Comparison of ENCODE assay signal across 13 mouse cellular contexts in the genomic region with DNA sequence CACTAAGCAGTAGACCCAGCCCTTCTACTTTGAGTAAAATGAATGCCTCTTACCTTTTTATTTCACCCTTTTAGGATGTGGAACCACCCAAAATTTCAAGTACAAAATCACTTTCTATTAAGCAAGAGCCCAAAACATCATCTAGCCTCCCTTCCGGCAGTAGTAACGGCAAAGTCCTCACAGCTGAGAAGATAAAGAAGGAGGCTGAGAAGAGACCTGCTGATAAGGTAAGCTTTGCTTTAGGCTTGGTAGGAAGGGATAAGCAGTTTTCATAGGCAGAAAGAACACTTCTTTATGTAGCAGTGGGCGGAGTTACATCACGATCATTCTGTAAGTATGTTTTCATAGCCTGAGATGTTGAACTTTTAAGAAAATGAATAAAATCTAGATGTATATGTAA.
"Had no signal": no experiment of that assay in that cellular context is flagged by ENCODE, and none has a peak within 500 bp of the region (broad histone marks: within the 10 kb centered on the region; RNA-seq: fewer than 3 reads in every experiment).

No protein-coding gene starts in this region.

- H3K9ac ChIP-seq: kidney, embryonic 15.5 days; limb, embryonic 13.5 days; midbrain, embryonic 13.5 days; neural tube, embryonic 12.5 days had no signal

- H3K4me3 ChIP-seq: kidney, embryonic 15.5 days; limb, embryonic 13.5 days; megakaryocyte, embryonic 14.5 days; midbrain, embryonic 13.5 days; neural tube, embryonic 12.5 days had no signal

- H3K27ac ChIP-seq: kidney, embryonic 15.5 days; limb, embryonic 13.5 days; midbrain, embryonic 13.5 days; neural tube, embryonic 12.5 days had no signal

- H3K27me3 ChIP-seq: kidney, embryonic 15.5 days; limb, embryonic 13.5 days; megakaryocyte, embryonic 14.5 days; midbrain, embryonic 13.5 days; neural tube, embryonic 12.5 days had no signal

- DNase-seq: kidney, adult 2 months; kidney, postnatal 14 days; left cerebral cortex, postnatal 4 days; lung, adult 2 months; lung, postnatal 4 days; right cerebral cortex, postnatal 25 days; thymus, postnatal 36 days had no signal

- H3K9me3 ChIP-seq: kidney, embryonic 15.5 days; limb, embryonic 13.5 days; megakaryocyte, embryonic 14.5 days; midbrain, embryonic 13.5 days; neural tube, embryonic 12.5 days had no signal

- H3K4me2 ChIP-seq: kidney, embryonic 15.5 days; limb, embryonic 13.5 days; midbrain, embryonic 13.5 days; neural tube, embryonic 12.5 days had no signal

- ATAC-seq: lung, postnatal 0 days; midbrain, embryonic 13.5 days had no signal
